Mouse (Mus musculus): ENCODE results near the gene Mybl2. TPM values are rescaled to one million over a fixed set of nuclear protein-coding genes. Genes with fewer than 3 reads are reported as not detected.

Gene Mybl2
- polyA plus RNA-seq, 1 experiment from 2014 or later = 11.1 TPM

DNA sequence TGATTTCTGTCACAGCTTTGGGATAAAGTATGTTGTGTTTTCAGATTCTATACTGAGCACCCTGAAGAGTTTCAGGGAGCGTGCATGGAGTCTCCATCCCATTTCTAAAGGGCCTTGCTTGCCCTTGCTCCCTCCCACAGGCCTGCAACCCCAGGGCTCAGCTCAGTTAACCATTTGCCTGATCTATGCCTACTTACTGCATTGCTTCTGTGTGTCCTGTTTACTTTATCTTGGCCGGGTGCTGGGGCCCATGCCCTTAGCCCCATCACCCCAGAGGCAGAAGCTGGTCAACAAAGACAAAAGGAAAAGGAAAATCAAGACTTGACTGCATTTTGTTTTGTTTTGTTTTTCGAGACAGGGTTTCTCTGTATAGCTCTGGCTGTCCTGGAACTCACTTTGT, 17.1 kb downstream of the Mybl2 start:
- ChIA-PET CTCF (no interaction called here), POLR2A (no interaction called here)
- ATAC-seq (no peak), DNase-seq (ENCODE audit: low read depth, low spot score) (no peak)
- in situ Hi-C loops (cut with MboI; ENCODE audit: low pct_unique_long_range_greater_than_20kb) = no loop called here
- H3K27me3 ChIP-seq = no peaks in the 10 kb centered on the region
- TF ChIP-seq CTCF (IDR thresholded peaks at IDR 0.05) = no peak

DNA sequence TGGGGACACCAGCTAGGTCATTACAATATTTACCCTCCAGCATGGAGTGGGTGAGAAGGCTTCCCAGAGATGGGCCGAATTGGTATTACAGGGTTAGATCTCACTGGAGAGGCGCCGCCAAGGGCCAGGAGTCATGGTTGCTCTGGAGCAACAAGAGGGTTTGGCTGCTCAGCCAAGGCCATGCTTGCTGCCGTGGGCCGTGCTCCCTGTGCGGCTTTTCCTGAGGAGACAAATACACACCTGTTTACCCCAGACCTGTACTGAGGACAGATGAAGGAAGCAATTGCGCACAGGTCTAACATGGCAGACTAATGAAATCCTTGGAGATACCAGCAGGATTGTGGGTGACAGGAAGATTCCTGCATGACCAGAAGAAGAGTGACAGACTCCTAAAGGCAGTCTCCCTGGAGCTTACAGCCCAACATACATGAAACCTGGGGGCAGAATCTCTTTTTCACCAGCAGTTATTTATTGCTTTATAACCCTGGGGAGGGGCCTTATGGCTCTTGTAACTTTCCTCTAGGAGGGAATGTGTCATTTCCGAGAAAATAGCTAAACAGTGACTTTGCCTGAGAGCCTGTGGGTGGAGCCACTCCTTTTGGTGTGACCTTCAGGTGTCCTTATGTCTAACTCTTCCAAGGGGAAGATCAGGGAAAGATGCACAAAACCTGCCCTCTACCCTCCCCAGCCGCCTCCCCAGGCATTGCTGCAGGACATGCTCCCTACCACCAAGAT, 18.7 kb downstream of the Mybl2 start:
- no peak for DNase-seq (ENCODE audit: low read depth, low spot score)
- CTCF ChIA-PET = interaction anchor here (1.4 kb wide), 1 partner anchor 18 kb away, joined by 3 read pairs; no protein-coding TSS in a partner anchor

DNA sequence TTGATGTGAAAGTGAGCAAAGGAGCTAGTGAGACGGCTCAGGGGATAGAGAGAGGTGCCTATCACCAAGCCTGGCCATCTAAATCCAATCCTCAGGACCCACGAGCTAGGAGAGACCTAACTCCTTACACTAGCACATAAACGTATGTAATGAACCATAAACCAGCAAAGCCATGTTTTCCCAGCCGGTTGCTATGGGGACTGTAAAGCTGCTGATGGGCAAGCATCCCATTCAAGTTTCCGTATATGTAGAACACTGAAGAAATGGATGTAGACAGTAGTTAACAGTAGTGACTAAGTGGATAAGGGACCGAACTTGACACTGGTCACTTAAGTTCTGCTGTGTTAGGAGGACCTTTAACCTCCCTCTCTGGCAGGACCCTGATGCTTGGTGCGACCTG, 19.5 kb downstream of the Mybl2 start:
- ChIA-PET POLR2A (no interaction called here), CTCF (no interaction called here)
- ATAC-seq (no peak), DNase-seq (ENCODE audit: low read depth, low spot score) (no peak)
- in situ Hi-C loops (cut with MboI; ENCODE audit: low pct_unique_long_range_greater_than_20kb) = no loop called here
- H3K27me3 ChIP-seq = no peaks in the 10 kb centered on the region
- no peak for TF ChIP-seq CTCF (IDR thresholded peaks at IDR 0.05)

More for the DNA sequence above, 18.7 kb downstream of the Mybl2 start:
- in situ Hi-C loops (cut with MboI; ENCODE audit: low pct_unique_long_range_greater_than_20kb) = no loop called here
- H3K27me3 ChIP-seq = no peaks in the 10 kb centered on the region
- no peak for TF ChIP-seq CTCF (IDR thresholded peaks at IDR 0.05)
- POLR2A ChIA-PET = interaction anchor here (0.9 kb wide), 1 partner anchor 27 kb away, joined by 3 read pairs; no protein-coding TSS in a partner anchor
- ATAC-seq = no peak

DNA sequence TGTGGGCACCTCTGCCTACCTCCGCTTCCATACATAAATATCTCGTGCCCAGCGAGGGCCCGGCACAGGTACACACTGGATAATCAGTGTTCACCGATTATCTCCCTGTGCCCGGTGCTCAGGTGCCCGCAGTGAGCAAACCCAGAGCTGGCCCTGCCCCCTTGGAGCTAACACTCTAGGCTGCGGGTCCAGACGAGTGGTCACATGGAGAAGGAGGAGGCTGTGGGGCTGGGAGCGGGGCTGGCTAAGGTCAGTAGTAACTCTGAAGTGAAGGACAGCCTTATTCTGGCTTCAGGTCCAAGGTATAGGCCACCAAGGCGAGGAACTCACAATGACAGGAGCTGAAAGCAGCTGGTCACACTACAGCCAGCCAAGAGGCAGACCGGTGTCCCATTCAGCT, 20.3 kb downstream of the Mybl2 start:
- H3K27me3 ChIP-seq = no peaks in the 10 kb centered on the region
- DNase-seq (ENCODE audit: low read depth, low spot score) (no peak), ATAC-seq (no peak)
- CTCF ChIA-PET = no interaction called here
- in situ Hi-C loops (cut with MboI; ENCODE audit: low pct_unique_long_range_greater_than_20kb) = no loop called here
- POLR2A ChIA-PET = no interaction called here
- TF ChIP-seq CTCF (IDR thresholded peaks at IDR 0.05) = no peak

DNA sequence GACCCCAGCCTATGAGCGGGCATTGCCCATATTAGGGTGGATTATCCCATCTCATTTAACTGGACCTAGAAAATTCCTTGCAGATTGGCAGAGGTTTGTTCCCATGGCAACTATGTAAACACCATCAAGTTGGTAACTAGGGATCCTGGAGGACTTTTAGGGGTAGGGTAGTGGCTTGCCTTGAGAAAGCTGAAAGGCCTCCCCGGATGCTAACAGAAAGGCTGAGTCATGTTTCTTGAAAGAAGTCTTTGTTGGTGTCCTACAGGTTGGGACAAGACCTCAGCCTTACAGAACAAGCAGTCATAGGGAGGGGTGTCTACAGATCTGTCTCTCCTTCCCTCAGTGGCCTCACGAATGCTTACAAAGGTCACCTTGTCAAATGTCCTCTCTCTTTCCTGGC, 20.7 kb downstream of the Mybl2 start:
- ATAC-seq = no peak
- CTCF ChIA-PET = no interaction called here
- no peak for TF ChIP-seq CTCF (IDR thresholded peaks at IDR 0.05)
- H3K27me3 ChIP-seq = no peaks in the 10 kb centered on the region
- POLR2A ChIA-PET = no interaction called here
- DNase-seq (ENCODE audit: low read depth, low spot score) = no peak
- in situ Hi-C loops (cut with MboI; ENCODE audit: low pct_unique_long_range_greater_than_20kb) = no loop called here

GRCm38 (mm10) chr2:163079041-163079440, 24.6 kb downstream of the Mybl2 start:
- ChIA-PET CTCF (no interaction called here), POLR2A (no interaction called here)
- no peak for DNase-seq (ENCODE audit: low read depth, low spot score)
- peak; percentile 42 for ATAC-seq
- no peaks in the 10 kb centered on the region for H3K27me3 ChIP-seq
- no peak for TF ChIP-seq CTCF (IDR thresholded peaks at IDR 0.05)
- in situ Hi-C loops (cut with MboI; ENCODE audit: low pct_unique_long_range_greater_than_20kb) = no loop called here

DNA sequence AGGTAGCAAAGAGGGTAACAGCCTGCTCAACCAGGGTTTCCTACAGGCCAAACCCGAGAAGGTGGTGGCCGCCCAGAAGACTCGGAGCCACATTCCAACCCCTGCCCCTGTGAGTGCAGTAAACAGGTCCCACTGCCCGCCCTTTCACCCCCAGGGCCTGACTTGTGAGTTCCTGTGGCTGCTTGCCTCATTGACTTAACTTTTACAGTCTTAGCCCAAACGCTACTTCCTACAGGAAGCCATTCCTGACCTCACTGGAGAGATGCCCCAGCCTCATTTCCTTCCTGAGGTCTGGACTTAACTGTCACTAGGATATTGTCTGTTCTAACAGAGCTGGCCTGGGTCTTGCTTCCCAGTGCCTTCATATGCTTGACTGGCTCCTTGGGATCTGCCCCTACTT, 28.1 kb downstream of the Mybl2 start:
- no peaks in the 10 kb centered on the region for H3K27me3 ChIP-seq
- in situ Hi-C loops (cut with MboI; ENCODE audit: low pct_unique_long_range_greater_than_20kb) = no loop called here
- peak; percentile 17 for ATAC-seq
- TF ChIP-seq CTCF (IDR thresholded peaks at IDR 0.05) = no peak
- no peak for DNase-seq (ENCODE audit: low read depth, low spot score)
- ChIA-PET CTCF (no interaction called here), POLR2A (no interaction called here)

- H3K27me3 ChIP-seq = no peaks in the 10 kb centered on the region
- no peak for ATAC-seq
- POLR2A ChIA-PET = no interaction called here
- no peak for TF ChIP-seq CTCF (IDR thresholded peaks at IDR 0.05)
- CTCF ChIA-PET = interaction anchor here (1.3 kb wide), 1 partner anchor 24 kb away, joined by 3 read pairs; no protein-coding TSS in a partner anchor
- in situ Hi-C loops (cut with MboI; ENCODE audit: low pct_unique_long_range_greater_than_20kb) = no loop called here
- no peak for DNase-seq (ENCODE audit: low read depth, low spot score)
These were observed 30.0 kb downstream of the Mybl2 start for GRCm38 (mm10) chr2:163084519-163084918.

GRCm38 (mm10) chr2:163085047-163085446, 30.6 kb downstream of the Mybl2 start:
- in situ Hi-C loops (cut with MboI; ENCODE audit: low pct_unique_long_range_greater_than_20kb) = no loop called here
- no peak for TF ChIP-seq CTCF (IDR thresholded peaks at IDR 0.05)
- ATAC-seq (no peak), DNase-seq (ENCODE audit: low read depth, low spot score) (no peak)
- CTCF ChIA-PET = interaction anchor here (1.3 kb wide), 1 partner anchor 25 kb away, joined by 3 read pairs; no protein-coding TSS in a partner anchor
- POLR2A ChIA-PET = no interaction called here
- no peaks in the 10 kb centered on the region for H3K27me3 ChIP-seq

DNA sequence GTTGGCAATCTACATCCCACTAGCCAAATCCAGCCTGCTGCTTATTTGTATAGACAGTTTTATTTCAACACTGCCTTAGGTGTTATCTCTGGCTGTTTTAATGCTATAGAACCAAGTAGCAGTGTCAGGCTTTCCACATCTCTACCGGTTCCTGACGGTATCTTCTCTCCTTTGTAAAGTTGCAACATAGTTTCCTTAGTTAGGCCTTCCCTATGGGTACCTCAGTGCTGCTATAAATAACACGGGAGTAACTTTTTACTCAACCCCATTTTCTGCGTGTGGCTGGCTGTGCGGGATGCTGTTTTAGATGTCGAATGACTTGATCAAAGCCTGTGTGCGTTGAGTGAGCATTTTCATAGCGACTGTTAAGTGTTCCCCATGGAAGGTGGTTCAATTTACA, 32.1 kb downstream of the Mybl2 start:
- ATAC-seq = no peak

DNA sequence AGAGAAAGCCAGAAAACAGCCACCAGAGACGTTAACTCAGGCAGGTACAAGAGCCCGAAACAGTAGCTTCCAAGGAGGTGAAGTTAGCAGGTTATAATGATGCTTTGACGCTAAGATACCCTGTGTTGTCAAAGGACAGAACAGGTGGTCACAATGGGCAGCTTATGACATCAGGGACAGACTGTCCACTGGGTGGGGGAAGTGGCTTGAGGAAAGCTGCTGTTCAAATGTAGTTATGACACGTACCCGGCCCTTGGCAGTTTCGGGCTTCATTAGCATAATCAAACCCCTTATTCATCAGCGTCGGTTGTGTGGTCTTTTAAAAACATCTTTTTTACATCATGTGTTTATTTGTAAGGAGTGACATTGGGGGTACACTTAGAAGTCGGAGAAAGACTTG, 33.2 kb downstream of the Mybl2 start, which contains the start of gene Gtsf1l:
Gtsf1l (minus strand) TSS at position 128 of the 400 bp plus-strand sequence.
- no peaks in the 10 kb centered on the region for H3K27me3 ChIP-seq
- CTCF ChIA-PET = no interaction called here
- no peak for TF ChIP-seq CTCF (IDR thresholded peaks at IDR 0.05)
- in situ Hi-C loops (cut with MboI; ENCODE audit: low pct_unique_long_range_greater_than_20kb) = no loop called here
- DNase-seq (ENCODE audit: low read depth, low spot score) (no peak), ATAC-seq (no peak)
- POLR2A ChIA-PET = no interaction called here

More for the DNA sequence above, 32.1 kb downstream of the Mybl2 start:
- ChIA-PET POLR2A (no interaction called here), CTCF (no interaction called here)
- no peak for TF ChIP-seq CTCF (IDR thresholded peaks at IDR 0.05)
- no peaks in the 10 kb centered on the region for H3K27me3 ChIP-seq
- in situ Hi-C loops (cut with MboI; ENCODE audit: low pct_unique_long_range_greater_than_20kb) = no loop called here
- DNase-seq (ENCODE audit: low read depth, low spot score) = no peak
